Mouse (Mus musculus) left cerebral cortex, adult 9 months (tissue): ENCODE results near the gene Rbp3.

Experiments used
- DNase-seq, 2 experiments: peaks; one replicate each; pipeline ENCODE4 v3.0.0; 2022; ENCODE audit warnings: low spot score in 2 of 2

Gene Rbp3

DNA sequence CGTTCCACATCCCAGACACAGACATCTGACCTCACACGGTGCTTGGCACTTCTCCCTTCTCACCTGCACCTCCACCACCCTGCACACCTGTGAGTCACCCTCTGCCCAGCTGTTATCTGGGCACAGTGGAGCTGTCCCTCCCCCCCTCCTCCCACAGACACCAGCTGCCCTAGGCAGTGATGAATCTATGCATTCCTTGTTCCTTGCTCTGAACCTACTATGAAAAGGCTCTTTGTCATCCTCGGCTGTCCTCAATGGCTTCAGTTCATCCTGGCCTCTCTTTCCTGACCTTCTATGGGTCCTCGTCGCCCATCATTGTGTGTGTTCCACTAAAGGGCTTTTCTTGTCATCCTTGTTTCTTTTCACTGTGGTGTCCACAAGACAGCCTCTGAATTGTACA is 20.9 kb downstream of the Rbp3 start:
- DNase-seq, result peak in 1 of 2 experiments; percentile 24

GRCm38 (mm10) chr14:33977748-33978147 is 23.9 kb downstream of the Rbp3 start:
- no peak for DNase-seq

DNA sequence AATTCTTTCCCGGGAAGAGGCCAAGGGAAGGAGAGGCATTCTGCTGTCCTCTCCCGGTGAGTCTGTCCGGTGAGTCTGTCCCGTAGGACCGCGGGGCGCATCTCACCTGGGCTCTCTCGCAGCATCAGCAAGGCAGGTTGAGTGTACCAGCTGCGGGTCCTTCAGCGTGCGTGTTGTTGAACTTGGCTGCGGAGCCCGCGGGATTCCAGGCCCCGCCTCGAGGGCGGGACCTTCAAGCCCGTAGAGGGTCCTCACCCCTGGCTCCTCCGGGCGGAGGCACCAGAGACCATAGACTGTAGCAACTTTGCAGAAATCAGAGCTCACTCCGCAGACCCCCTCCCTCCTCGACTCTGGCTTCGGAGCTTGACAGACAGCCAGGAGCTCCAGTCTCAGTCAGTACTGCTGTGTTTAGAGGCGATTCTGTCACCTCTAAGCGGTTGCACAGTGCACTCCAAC is 24.8 kb downstream of the Rbp3 start, which contains the start of gene Zfp488:
Gene Zfp488, minus strand, starts transcription at position 161 of the 456 bp plus-strand sequence.
- no peak for DNase-seq

DNA sequence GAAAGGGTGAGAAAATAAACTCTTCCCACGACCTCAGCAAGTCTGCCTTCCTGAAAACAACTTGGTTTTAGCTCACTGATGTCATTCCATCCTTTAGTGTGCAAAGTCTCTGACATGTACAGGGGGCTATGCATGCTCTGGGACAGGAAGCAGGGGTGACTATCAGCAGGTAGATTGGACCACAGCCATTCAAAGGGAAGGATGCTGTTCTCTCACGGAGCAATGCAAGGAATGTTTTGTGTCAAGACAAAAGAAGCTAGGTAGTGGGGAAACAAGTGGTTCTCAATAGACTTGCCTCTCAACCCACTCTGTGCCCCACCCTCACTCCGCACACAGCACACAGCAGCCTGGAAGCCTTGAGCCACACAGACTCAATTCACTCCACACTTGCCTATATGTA is 35.4 kb downstream of the Rbp3 start:
- no peak for DNase-seq

- DNase-seq, result no peak
Measured at GRCm38 (mm10) chr14:33991971-33992370, 38.2 kb downstream of the Rbp3 start.

- DNase-seq, result no peak
Measured at GRCm38 (mm10) chr14:33993051-33993450, 39.2 kb downstream of the Rbp3 start.

GRCm38 (mm10) chr14:33993521-33994289 is 39.9 kb downstream of the Rbp3 start:
- no peak for DNase-seq

DNA sequence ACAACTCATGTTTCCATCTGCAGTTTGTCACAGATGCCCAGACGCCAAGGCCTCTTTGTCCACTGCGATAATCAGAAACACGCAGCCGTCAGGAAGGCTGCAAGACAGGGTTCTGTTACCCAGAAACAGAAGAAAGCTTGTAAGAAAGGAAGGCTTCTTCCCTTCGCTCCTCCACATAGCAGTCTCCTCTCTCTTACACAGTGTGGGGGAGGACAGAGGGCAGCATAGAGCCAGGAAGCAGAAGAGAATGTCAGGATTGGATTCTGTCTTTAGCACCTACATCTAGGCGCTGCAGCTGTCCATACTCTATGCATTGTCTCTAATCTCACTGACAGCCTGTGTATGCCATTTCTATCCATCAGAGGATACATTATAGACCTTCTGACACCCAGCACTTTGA is 43.6 kb downstream of the Rbp3 start:
- no peak for DNase-seq

DNA sequence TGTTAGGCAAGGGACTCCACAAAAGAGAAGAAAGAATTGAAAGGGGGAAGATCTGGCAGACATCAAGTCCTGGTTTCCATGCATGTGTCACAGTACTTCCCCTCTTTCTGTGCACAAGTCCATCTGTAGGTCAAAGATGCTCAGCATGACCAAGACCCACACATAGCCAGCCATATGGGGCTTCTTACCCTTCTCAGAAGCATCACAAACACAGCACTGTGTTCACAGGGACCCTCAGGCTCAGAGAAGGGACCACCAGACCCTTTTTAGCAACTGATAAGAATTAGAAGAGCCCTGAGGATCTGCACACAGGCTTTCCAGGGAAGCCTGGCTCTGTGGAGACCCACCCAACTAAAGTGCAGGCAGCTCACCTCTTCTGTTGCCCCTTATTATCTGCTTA is 46.3 kb downstream of the Rbp3 start:
- DNase-seq, result no peak

GRCm38 (mm10) chr14:34001445-34001844 is 47.6 kb downstream of the Rbp3 start:
- DNase-seq, result no peak

DNA sequence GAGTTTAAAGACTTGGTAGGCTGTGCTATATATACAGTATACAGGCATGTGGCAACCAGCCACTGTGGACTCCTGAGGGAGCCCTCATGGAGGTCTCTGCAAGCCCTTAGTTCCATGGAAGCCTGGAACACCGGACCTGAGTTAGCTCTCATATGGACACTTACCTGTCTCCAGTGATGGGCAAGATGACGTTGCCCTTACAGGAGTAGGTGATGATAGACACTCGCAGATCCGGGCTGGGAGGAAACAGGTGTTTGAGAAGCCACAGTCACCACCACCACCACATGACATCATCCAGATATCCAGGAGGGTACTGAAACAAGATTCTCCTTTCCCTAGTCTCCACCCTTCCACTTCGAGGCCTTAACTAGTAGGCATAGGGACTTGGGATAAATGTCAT is 48.6 kb downstream of the Rbp3 start:
- no peak for DNase-seq
